Mouse (Mus musculus): Measurements from ENCODE around the gene Kif18a.

The Kif18a gene

DNA sequence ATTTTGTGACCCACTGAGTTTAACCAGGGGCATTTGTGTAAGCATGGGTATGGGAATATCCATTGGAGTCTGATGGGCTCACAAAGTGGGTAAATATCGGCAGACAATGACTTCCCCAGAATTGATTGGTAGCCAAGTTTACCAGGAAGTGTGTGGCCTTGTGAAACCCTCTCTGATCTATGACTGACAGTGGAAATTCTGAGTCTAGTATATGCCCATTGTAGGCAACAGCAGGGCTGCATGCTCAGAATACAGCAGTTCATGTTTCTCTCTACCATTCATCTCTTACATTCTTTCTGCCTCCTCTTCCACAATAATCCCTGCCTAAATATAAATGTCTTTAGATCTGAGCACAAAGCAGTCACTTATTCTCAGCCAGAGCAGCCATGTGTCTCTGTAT is 103.5 kb downstream of the Kif18a start:
- no peak for DNase-seq

DNA sequence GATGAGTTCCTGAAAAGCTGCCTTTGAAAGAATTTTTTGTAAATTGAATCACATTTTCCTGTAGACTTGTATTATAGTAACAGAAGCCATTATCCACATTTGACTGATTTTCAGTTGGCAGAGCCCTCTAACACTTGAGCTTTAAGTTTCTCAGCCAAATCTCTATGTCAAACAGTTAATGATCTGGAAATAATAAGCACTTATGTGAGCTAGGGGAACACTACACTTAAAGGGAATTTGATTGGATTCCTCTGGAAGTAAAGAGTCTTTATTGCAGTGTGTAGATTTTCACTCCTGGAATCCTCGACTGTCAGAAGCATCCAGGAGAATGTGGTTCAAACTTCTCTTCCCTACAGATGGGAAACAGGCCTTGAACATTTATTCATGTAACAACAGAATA is 105.7 kb downstream of the Kif18a start:
- DNase-seq: no peak

DNA sequence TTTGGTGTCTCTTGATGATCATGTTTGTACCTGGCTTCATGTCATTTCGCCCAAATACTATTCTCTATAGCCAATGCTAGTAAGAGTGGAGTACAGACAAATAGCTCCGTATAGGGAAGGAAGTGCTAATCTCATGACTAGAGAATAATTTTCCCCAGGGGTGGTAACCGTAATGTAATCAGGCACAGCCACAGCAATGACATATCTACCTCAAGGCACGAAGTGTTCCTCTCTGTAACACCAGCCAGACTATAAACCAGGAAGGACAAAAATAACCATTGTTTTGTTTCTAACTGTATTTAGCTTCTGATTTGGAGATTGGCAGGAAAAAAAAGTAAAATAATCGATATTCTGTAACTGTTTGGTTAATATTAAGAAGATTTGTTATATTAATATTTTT is 108.2 kb downstream of the Kif18a start:
- no peak for DNase-seq

DNA sequence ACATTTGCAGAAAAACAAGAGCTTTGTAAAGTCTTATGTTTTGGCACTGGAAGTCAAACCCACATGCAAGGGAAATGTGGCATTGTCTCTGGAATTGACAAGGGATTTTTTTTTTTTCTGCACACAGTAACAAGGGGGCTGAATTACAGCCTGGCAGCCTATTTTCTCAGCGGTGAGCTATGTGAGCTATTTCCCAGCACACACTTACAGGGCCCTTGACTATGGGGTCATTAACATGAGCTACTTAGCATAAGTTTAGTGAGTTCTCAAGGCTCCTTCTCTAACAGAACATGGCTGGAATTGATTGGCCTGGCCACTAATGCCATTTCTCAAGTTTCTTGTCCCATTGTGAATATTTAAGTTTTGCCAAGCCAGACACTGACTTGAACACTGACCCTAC is 109.4 kb downstream of the Kif18a start:
- DNase-seq: no peak

Measured in layer of hippocampus, adult 9-11 months (tissue).